Mouse (Mus musculus) kidney, adult 2 months (tissue): Measurements from ENCODE around the gene Krt6a. TPM values are rescaled to one million over a fixed set of nuclear protein-coding genes. Genes with fewer than 3 reads are reported as not detected.

Experiments
- DNase-seq: peaks from one replicate; pipeline ENCODE4 v3.0.0; 2021
- H3K27ac ChIP-seq: fragments of 200-500 bp; 2 replicates; pipeline ENCODE4 v1.5.1; 2012; ENCODE audit warnings: low read depth, low read length, control low read depth, inconsistent platforms; ENCODE audit not compliant: insufficient read depth
- H3K27me3 ChIP-seq: fragments of 200-500 bp; replicated peaks from 2 replicates; pipeline ENCODE4 v1.6.1; 2012; ENCODE audit warnings: mild to moderate bottlenecking, moderate library complexity, low read length, inconsistent platforms; ENCODE audit not compliant: control insufficient read depth, insufficient read depth
- H3K36me3 ChIP-seq: fragments of 200-500 bp; 2 replicates; pipeline ENCODE4 v1.6.1; 2012; ENCODE audit warnings: mild to moderate bottlenecking, moderate library complexity, low read length, inconsistent platforms; ENCODE audit not compliant: control insufficient read depth, insufficient read depth
- H3K4me1 ChIP-seq: fragments of 200-500 bp; 2 replicates; pipeline ENCODE4 v1.6.1; 2011; ENCODE audit warnings: low read length; ENCODE audit not compliant: control insufficient read depth, insufficient read depth
- H3K4me3 ChIP-seq: fragments of 200-500 bp; 2 replicates; pipeline ENCODE4 v1.5.1; 2011; ENCODE audit warnings: mild to moderate bottlenecking, low read depth, low read length, control low read depth; ENCODE audit not compliant: insufficient read depth
- CTCF ChIP-seq: fragments of 200-500 bp; conservative IDR thresholded peaks from 2 replicates; pipeline ENCODE4 v1.5.1; 2011; ENCODE audit warnings: low read depth, mild to moderate bottlenecking, control low read depth, low read length, moderate library complexity, mixed read lengths; ENCODE audit not compliant: insufficient read depth, insufficient read length
- POLR2A ChIP-seq: fragments of 200-500 bp; IDR thresholded peaks from one replicate; pipeline ENCODE4 v1.6.1; 2011; ENCODE audit warnings: low read depth, low read length, control low read depth
- WGBS: fragments of 180-500 bp; shearing (Covaris S2); methylation state at CpG from one replicate; pipeline ENCODE4 v1.1.7; 2018; 5-methylcytosine and 5-hydroxymethylcytosine counted together
- polyA plus RNA-seq: library from polyadenylated mRNA; depleted of rRNA; stranded (reverse); fragments of >200 nt; gene quantifications from 2 replicates; pipeline ENCODE4 v1.2.3, GENCODE M21; 2012; rRNA removed

Krt6a gene
- polyA plus RNA-seq: not detected in 2 replicates

GRCm38 (mm10) chr15:101694207-101694606, at the start of gene Krt6a:
Gene Krt6a (minus strand): TSS chr15:101694307.
- DNase-seq: no peak
- WGBS: 85% methylated on average over 5 of the region's 5 CpGs
- Histone ChIP-seq H3K4me3 (no peak within 1 kb of the TSS), H3K27me3 (no peaks in the 10 kb centered on the region), H3K27ac (no peak within 1 kb of the TSS), H3K4me1 (no peaks in the 10 kb centered on the region), H3K36me3 (no peaks in the 10 kb centered on the region)
- TF ChIP-seq POLR2A (no peak), CTCF (no peak)

GRCm38 (mm10) chr15:101742711-101743110, 48.6 kb upstream of the Krt6a start, which contains the start of gene Krt71:
Gene Krt71 (minus strand): TSS chr15:101743109.
- TF ChIP-seq POLR2A: no peak
- no peak for TF ChIP-seq CTCF
- 62% methylated on average over 14 of the region's 14 CpGs for WGBS
- no peaks in the 10 kb centered on the region for H3K4me1 ChIP-seq
- H3K4me3 ChIP-seq: no peak within 1 kb of the TSS
- no peak within 1 kb of the TSS for H3K27ac ChIP-seq
- H3K27me3 ChIP-seq: no peaks in the 10 kb centered on the region
- H3K36me3 ChIP-seq: no peaks in the 10 kb centered on the region
- no peak for DNase-seq

- no peak for DNase-seq
- Histone ChIP-seq H3K36me3 (no peaks in the 10 kb centered on the region), H3K27me3 (no peaks in the 10 kb centered on the region), H3K27ac (no peak overlapping the region), H3K4me1 (no peaks in the 10 kb centered on the region), H3K4me3 (no peak overlapping the region)
- WGBS: 67% methylated on average over 7 of the region's 7 CpGs
- TF ChIP-seq POLR2A (no peak), CTCF (no peak)
Measured at GRCm38 (mm10) chr15:101737786-101738185, 43.7 kb upstream of the Krt6a start.

- Histone ChIP-seq H3K27me3 (no peaks in the 10 kb centered on the region), H3K36me3 (no peaks in the 10 kb centered on the region), H3K4me3 (no peak overlapping the region), H3K4me1 (no peaks in the 10 kb centered on the region), H3K27ac (no peak overlapping the region)
- no peak for DNase-seq
- TF ChIP-seq POLR2A (no peak), CTCF (no peak)
Measured at GRCm38 (mm10) chr15:101730653-101731052, 36.5 kb upstream of the Krt6a start.

- no peak overlapping the region for H3K4me3 ChIP-seq
- H3K4me1 ChIP-seq: no peaks in the 10 kb centered on the region
- TF ChIP-seq POLR2A (no peak), CTCF (no peak)
- no peaks in the 10 kb centered on the region for H3K36me3 ChIP-seq
- no peak overlapping the region for H3K27ac ChIP-seq
- 39% methylated on average over 5 of the region's 5 CpGs for WGBS
- H3K27me3 ChIP-seq: no peaks in the 10 kb centered on the region
- DNase-seq: no peak
Measured at GRCm38 (mm10) chr15:101724686-101725085, 30.6 kb upstream of the Krt6a start.

GRCm38 (mm10) chr15:101715831-101716230, 21.7 kb upstream of the Krt6a start:
- no peak for DNase-seq
- Histone ChIP-seq H3K27me3 (no peaks in the 10 kb centered on the region), H3K4me1 (no peaks in the 10 kb centered on the region), H3K4me3 (no peak overlapping the region), H3K36me3 (no peaks in the 10 kb centered on the region), H3K27ac (no peak overlapping the region)
- TF ChIP-seq CTCF: no peak
- TF ChIP-seq POLR2A: no peak
- 75% methylated on average over 3 of the region's 3 CpGs for WGBS

- H3K27ac ChIP-seq: no peak overlapping the region
- no peaks in the 10 kb centered on the region for H3K36me3 ChIP-seq
- WGBS: 78% methylated on average over 5 of the region's 5 CpGs
- no peak for TF ChIP-seq CTCF
- no peak for TF ChIP-seq POLR2A
- no peaks in the 10 kb centered on the region for H3K4me1 ChIP-seq
- H3K27me3 ChIP-seq: no peaks in the 10 kb centered on the region
- no peak for DNase-seq
- no peak overlapping the region for H3K4me3 ChIP-seq
Measured at GRCm38 (mm10) chr15:101714356-101714755, 20.2 kb upstream of the Krt6a start.
